Mouse (Mus musculus): ENCODE results near the gene Sema5a.

Sema5a gene

GRCm38 (mm10) chr15:32247281-32247680, 2.7 kb downstream of the Sema5a start:
- peak; percentile 27 for DNase-seq (ENCODE audit: extremely low spot score)

GRCm38 (mm10) chr15:32254806-32255205, 10.2 kb downstream of the Sema5a start:
- no peak for DNase-seq (ENCODE audit: extremely low spot score)

- no peak for DNase-seq (ENCODE audit: extremely low spot score)
Measured at GRCm38 (mm10) chr15:32257340-32257739, 12.7 kb downstream of the Sema5a start.

GRCm38 (mm10) chr15:32257886-32258319, 13.3 kb downstream of the Sema5a start:
- peak; percentile 17 for DNase-seq (ENCODE audit: extremely low spot score)

GRCm38 (mm10) chr15:32259362-32260096, 14.9 kb downstream of the Sema5a start:
- no peak for DNase-seq (ENCODE audit: extremely low spot score)

GRCm38 (mm10) chr15:32260942-32261341, 16.3 kb downstream of the Sema5a start:
- peak; percentile 33 for DNase-seq (ENCODE audit: extremely low spot score)

- DNase-seq (ENCODE audit: extremely low spot score), result no peak
Measured at GRCm38 (mm10) chr15:32263651-32264050, 19.0 kb downstream of the Sema5a start.

- no peak for DNase-seq (ENCODE audit: extremely low spot score)
Measured at GRCm38 (mm10) chr15:32264822-32265377, 20.3 kb downstream of the Sema5a start.

GRCm38 (mm10) chr15:32265378-32265934, 20.8 kb downstream of the Sema5a start:
- no peak for DNase-seq (ENCODE audit: extremely low spot score)

- peak; percentile 9 for DNase-seq (ENCODE audit: extremely low spot score)
Measured at GRCm38 (mm10) chr15:32266122-32266820, 21.7 kb downstream of the Sema5a start.

GRCm38 (mm10) chr15:32270106-32270505, 25.5 kb downstream of the Sema5a start:
- no peak for DNase-seq (ENCODE audit: extremely low spot score)

- no peak for DNase-seq (ENCODE audit: extremely low spot score)
Measured at GRCm38 (mm10) chr15:32273925-32274324, 29.3 kb downstream of the Sema5a start.

- DNase-seq (ENCODE audit: extremely low spot score), result no peak
Measured at GRCm38 (mm10) chr15:32275020-32275419, 30.4 kb downstream of the Sema5a start.

GRCm38 (mm10) chr15:32278600-32278999, 34.0 kb downstream of the Sema5a start:
- no peak for DNase-seq (ENCODE audit: extremely low spot score)

GRCm38 (mm10) chr15:32281374-32281773, 36.8 kb downstream of the Sema5a start:
- no peak for DNase-seq (ENCODE audit: extremely low spot score)

GRCm38 (mm10) chr15:32284688-32285087, 40.1 kb downstream of the Sema5a start:
- DNase-seq (ENCODE audit: extremely low spot score), result no peak

- no peak for DNase-seq (ENCODE audit: extremely low spot score)
Measured at GRCm38 (mm10) chr15:32286296-32286695, 41.7 kb downstream of the Sema5a start.

- no peak for DNase-seq (ENCODE audit: extremely low spot score)
Measured at GRCm38 (mm10) chr15:32288480-32288879, 43.9 kb downstream of the Sema5a start.

GRCm38 (mm10) chr15:32291000-32291399, 46.4 kb downstream of the Sema5a start:
- DNase-seq (ENCODE audit: extremely low spot score), result no peak

GRCm38 (mm10) chr15:32296523-32296922, 51.9 kb downstream of the Sema5a start:
- DNase-seq (ENCODE audit: extremely low spot score), result no peak

- DNase-seq (ENCODE audit: extremely low spot score), result no peak
Measured at GRCm38 (mm10) chr15:32297266-32297665, 52.7 kb downstream of the Sema5a start.

- DNase-seq (ENCODE audit: extremely low spot score), result no peak
Measured at GRCm38 (mm10) chr15:32298525-32298924, 53.9 kb downstream of the Sema5a start.

GRCm38 (mm10) chr15:32300991-32301390, 56.4 kb downstream of the Sema5a start:
- no peak for DNase-seq (ENCODE audit: extremely low spot score)

Measured in embryo, embryonic 9.5 days (tissue).